Mouse (Mus musculus): ENCODE data around the gene Dyrk3. TPM values are rescaled to one million over a fixed set of nuclear protein-coding genes. Genes with fewer than 3 reads are reported as not detected.

Gene Dyrk3
- 0.63 and 0.71 TPM in 2 replicates for polyA plus RNA-seq (2012; rRNA removed)

GRCm38 (mm10) chr1:131138191-131139016, at the start of gene Dyrk3:
TSS of gene Dyrk3 (minus strand) at chr1:131138340.

GRCm38 (mm10) chr1:131153018-131153629, 15.0 kb upstream of the Dyrk3 start, which contains the start of gene Eif2d:
TSS of gene Eif2d (plus strand) at chr1:131153181.

GRCm38 (mm10) chr1:131097700-131098094, 40.4 kb downstream of the Dyrk3 start, which contains the start of gene Mapkapk2:
TSS of gene Mapkapk2 (minus strand) at chr1:131097826.

Other genes with a start within 250 kb of the Dyrk3 start
- gene Il20, start 226.9 kb downstream of the Dyrk3 start, polyA plus RNA-seq (2012; rRNA removed): not detected in 2 replicates
- not detected in 2 replicates for gene Il19, start 198.2 kb downstream of the Dyrk3 start, polyA plus RNA-seq (2012; rRNA removed)
- gene Il10, start 118.5 kb downstream of the Dyrk3 start, polyA plus RNA-seq (2012; rRNA removed): 0.20 TPM in 1 of 2 replicates, not detected in the other
- gene Mapkapk2, start 40.5 kb downstream of the Dyrk3 start, polyA plus RNA-seq (2012; rRNA removed): 67.5 and 75.8 TPM in 2 replicates
- gene Eif2d, start 14.8 kb upstream of the Dyrk3 start, polyA plus RNA-seq (2012; rRNA removed): 24.5 and 27.2 TPM in 2 replicates
- 3.7 TPM in 2 replicates for gene Rassf5, start 106.9 kb upstream of the Dyrk3 start, polyA plus RNA-seq (2012; rRNA removed)
- gene Ikbke, start 141.3 kb upstream of the Dyrk3 start, polyA plus RNA-seq (2012; rRNA removed): 28.0 and 34.3 TPM in 2 replicates

Measured in colon, adult 2 months (tissue).